Mouse (Mus musculus): Measurements from ENCODE around the gene Ube2k.

Gene Ube2k

DNA sequence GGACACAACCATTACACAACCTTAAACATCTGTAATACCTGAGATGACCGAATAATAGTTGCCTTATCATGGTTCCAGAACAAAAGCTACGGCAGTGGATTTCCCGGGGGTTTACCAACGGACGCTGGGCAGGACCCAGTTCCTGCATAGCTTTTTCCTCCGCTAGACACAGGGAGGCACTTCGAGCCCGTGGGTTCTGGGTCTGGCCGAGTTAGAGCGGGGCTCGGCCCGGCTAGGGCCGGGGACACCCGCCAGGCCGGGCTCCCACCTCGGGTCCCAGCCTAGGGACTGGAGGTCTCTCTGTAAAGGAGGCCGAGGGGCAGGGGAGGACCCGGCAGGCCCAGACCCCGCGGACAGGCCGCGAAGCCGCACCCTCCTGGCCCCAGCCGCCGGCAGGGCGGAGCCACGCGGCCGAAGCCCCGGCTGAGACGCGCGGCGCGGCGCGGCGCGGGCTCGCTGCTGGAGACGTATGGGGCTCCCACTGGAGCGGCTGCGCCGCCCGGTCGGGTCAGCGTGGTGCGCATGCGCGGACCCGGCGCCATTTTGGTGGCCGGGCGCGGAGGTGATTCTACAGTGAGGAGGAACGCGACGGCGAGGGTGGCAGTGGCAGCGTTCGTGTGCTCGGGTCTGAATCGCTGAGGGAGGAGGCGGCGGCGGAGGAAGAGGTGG lies at the start of gene Ube2k, which contains the start of gene Smim14:
Ube2k (plus strand) TSS at position 483 of the 669 bp plus-strand sequence.
Smim14 (minus strand) TSS at position 434 of the 669 bp plus-strand sequence.
- DNase-seq, result peak; percentile 93

DNA sequence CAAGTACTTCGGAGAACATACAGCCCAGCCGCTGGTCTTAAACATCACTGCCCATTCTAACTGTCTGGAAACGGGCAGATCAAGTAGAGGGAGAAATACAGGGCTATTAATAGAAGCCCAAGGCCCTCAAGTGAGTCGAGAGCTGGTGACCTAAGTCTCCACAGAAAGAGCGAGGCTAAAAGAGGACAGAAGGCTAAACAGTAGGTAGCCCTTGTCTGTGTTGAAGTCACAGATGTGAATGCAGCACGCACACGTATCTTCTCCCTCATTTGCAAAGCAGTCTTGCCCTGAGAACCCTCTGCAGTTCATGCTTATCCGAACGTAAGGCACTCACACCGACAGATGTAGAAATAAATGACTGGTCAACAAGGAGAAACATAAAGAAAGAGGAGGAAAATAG lies 49.7 kb upstream of the Ube2k start:
- no peak for DNase-seq

DNA sequence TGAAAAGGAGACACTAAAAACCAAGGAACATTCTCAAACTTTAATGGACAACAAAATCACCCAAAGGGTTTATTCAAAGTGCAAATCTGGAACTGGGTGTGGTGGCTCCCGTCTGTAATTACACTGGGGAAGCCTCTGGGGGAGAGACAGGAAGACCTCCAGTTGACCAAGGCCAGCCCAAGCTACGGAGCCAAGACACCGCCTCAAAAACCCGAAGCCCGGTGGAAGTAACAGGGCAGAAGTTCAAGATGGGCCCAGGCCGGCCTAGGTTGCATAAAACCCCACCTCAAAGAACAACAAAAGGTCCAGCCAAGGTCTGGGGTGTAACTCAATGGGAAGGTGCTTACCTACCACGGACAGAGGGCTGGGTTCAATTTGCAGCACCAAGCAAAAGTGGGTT lies 48.3 kb upstream of the Ube2k start:
- DNase-seq, result no peak

DNA sequence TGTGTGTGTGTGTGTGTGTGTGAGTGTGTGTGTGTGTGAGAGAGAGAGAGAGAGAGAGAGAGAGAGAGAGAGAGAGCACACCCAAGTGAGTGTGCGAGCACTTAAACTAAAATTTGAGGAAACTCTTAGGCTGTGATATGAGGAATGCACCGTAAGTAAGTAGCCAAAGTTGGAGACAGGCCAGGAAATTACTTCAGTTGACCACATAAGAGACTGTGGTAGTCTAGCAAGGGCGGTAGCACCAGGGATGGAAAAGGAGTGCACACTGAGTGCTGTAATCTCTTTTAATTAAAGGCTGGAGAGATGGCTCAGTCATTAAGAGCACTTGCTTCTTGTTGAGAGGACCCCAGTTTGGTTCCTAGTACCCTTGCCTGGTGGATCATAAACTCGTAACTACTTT lies 47.2 kb upstream of the Ube2k start:
- DNase-seq, result no peak

DNA sequence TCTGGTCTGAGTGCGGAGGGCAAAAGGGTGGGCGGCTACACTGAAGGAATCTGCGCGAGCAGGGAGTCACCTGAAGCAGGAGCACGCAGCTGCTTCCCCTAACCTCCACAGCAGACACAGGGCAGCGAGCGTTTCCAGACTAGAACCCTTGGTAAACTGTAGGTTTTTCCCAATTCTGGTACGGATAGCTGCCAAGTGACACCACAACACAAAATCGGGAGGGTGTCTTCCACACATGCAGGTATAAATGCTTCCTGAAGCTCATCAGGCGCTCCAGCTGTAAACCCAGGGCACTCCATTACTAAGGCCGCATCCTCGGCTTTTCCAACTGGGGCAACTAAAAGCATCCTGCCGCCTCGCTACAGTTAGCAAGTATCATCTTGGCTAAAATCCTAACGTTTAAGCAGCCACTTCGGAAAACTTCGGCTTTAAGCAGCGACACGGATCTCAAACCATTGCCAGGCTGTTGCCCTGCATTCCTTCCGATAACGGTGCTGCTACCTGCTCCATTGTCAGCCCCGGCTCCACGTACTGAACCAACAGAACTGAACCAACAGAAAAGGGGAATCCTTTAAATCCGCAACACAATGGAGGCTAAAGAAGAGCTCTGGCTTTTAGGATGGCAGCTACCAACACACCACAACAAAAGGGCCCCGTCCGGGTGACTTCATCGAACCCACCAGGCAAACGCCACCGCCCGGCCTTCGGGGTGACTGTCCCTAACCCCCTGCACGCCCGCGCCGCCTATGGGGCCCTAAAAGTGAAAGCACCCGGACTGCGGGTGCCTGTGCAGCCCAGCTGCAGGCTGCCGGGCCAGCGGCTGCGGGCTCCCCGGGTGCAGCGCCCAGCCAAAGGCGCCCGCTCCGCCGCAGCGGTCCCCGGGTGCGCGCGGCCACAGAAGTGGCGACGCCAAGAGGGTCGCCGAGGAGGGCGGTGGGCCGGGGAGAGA lies 45.0 kb upstream of the Ube2k start:
- DNase-seq, result peak; percentile 76

DNA sequence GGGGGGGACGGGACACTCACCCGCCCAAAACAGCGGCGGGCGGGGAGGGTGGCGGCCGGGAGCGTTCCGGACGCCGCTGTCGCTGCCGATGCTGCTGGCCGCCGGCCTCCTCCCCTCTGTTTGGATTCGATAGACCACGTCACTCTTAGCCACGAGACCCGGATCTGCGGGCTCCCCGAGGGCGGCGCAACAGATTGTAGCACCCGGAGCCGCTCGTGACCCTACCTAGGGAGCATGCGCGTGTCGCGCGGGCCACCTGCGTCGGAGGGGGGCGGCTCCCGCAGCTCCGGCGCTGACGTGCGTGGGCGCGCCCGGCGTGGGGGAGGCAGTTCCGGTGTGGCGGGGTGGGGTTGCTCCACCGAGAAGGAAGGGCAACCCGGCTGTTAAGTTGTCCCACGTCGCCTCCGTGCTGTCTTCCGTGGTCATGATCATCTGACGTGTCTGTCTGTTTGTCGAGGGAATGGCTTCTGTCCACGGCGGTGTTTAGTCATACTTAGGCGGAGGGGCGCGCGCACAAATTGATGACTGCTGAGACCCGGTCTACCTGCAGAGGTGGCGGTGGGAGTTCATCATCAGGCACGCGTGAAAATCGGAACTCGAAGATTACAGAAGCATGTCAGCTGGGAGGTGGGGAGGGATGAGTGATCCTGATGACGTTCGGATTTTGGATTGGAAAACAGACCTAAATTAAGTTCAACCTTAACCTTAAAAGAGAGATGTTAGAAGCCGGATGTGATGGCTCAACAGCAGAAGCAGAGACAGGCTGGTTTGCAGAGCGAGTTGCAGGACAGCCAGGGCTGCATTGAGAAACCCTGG lies 44.1 kb upstream of the Ube2k start, which contains the start of gene Gm43552:
Gm43552 (minus strand) TSS at position 118 of the 816 bp plus-strand sequence.
- peak; percentile 96 for DNase-seq

DNA sequence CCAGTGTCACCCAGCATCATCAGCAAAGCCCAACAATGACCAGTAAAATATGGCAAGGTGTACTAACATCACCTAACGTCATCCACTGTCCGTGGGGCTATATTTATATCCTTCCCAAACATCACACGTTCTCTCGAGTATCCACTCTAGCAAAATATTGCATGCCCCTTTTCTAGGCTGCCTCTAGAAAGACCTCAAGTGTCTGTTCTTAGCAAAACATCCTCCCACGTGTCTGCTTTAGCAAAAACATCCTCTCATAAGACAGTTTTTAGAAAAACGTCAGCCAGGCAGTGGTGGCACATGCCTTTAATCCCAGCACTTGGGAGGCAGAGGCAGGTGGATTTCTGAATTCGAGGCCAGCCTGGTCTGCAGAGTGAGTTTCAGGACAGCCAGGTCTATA lies 36.8 kb upstream of the Ube2k start:
- DNase-seq, result no peak

DNA sequence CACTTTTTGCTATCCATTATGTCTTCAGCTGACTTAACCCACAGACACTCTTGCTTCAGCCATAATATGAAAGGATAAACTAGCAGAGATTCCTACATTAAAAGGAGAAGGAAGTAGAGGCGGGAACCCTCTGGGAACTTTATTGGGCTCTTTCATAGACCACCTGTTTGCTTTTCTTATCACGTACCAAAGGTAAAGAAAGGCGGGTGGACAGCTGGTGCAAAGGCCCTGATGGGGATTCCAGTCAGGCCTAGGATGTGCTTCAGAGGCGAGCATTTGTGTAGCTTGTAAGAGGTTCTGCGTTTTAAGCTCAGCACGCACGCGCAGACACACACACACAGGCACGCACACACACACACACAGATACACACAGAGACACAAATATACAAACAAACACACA lies 35.6 kb upstream of the Ube2k start:
- DNase-seq, result no peak

DNA sequence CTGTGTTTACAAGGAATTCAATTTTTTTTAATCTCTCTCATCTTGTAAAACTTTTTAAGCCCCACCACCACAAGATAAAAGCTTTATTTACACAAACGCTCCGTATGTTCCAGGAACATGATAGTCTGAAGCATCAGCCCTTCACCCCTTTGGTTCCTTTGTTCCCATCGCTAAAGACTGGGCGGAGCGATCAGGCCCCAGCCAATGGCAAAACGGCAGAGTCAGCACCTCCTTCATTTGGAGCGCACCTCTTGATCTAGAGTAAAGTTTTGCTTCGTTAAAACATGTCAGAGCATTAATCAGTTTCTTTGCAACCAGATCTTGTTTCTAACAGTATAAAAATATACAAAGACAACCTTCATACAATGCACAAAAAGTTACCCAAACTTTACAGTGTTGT lies 31.2 kb upstream of the Ube2k start:
- DNase-seq, result no peak

DNA sequence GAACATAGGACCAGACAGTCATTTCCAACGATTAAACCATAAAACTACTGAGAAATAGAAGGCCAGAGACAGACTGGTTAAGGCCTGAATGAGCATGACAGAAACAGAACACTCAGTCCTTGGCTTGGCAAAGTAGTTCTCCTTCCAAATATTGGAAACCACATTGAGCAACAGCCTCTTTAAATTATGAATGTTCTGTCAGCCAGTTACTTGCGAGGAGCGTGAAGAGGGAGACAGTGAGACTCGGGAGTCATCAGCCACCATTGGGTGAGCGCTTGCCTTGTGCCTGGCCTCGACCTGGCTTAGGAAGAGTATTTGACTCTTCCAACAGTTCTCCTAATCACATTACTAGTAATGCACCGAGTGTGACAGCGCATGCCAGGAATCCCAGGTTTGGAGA lies 28.6 kb upstream of the Ube2k start:
- no peak for DNase-seq

DNA sequence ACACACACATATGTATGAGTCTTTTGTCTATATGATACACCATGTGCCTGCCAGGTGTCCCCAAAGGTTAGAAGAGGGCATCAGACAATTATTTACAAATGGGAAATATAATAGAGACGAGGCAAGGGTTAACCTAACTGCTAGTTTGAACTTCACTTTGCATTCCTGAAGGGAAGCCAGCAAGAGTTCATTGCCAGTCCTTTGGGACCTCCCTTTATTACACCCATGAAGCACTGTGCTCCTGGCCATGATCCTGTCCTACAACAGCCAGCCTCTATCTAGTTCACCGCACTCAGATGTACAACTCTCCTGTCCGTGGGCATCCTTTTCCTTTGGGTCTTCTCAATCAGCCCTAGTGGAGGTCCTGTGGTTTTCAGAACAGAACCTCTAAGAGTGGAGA lies 23.5 kb upstream of the Ube2k start:
- no peak for DNase-seq

DNA sequence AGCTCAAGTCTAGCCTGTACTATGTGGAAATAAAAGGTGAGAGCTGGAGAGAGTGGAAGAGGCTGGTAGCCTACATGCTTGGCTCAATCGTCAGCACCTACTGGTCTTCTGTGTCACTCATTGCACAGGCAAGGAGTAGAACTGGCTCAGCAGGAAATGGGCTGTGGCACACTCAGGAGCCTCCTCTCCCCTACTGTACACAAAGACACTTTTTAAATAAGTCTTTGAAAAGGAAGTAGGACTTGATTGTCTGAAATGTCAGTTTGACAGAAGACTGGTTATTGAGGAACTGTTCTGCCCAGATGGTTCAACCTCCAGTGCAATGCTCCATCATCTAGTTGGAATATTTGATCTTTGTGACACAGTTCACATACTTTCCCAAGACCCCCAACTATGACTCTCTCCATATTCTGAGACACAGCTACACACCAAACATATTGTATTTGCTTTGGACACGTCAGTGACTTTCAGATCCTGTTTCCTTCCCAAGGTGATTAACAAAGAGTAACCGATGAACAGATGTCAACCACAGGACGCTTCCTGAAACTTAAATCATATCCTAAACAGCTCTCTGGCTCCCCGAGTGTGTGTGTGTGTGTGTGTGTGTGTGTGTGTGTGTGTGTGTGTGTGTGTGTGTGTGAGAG lies 22.3 kb upstream of the Ube2k start:
- no peak for DNase-seq

DNA sequence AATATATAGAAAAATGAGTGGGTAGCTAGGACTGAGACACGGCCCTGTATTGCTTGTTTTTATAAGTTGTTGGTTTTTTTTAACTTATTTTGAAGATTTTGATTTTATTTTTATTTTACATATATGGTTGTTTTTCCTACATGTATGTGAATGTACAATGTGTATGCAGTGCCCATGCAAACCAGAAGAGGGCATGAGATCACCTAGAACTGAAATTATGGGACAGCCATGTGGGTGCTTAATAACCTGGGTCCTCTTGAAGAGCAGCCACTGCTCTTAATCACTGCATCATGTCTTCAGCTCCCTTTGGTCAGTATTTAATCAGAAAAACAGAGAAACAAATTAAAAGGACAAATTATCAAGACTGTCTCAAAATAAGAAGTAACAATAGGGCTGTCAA lies 15.2 kb upstream of the Ube2k start:
- no peak for DNase-seq

DNA sequence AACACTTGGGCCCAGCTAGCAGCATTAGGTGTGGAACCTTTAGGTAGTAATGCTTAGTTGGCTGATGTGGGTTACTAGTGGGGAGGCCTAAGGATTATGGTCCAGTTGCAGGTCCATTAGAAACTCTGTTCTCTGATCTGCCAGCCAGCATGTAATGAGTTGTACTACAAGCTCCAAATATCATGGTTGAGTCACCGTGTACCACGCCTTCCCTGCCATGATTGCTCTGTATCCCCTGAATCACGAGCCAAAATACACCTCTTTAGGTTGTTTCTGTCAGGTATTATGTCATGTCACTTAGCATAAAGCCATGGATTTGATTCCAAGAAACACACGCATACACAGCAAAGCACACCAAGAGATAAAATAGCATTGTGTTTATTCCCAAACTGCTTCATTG lies 12.2 kb upstream of the Ube2k start:
- no peak for DNase-seq

DNA sequence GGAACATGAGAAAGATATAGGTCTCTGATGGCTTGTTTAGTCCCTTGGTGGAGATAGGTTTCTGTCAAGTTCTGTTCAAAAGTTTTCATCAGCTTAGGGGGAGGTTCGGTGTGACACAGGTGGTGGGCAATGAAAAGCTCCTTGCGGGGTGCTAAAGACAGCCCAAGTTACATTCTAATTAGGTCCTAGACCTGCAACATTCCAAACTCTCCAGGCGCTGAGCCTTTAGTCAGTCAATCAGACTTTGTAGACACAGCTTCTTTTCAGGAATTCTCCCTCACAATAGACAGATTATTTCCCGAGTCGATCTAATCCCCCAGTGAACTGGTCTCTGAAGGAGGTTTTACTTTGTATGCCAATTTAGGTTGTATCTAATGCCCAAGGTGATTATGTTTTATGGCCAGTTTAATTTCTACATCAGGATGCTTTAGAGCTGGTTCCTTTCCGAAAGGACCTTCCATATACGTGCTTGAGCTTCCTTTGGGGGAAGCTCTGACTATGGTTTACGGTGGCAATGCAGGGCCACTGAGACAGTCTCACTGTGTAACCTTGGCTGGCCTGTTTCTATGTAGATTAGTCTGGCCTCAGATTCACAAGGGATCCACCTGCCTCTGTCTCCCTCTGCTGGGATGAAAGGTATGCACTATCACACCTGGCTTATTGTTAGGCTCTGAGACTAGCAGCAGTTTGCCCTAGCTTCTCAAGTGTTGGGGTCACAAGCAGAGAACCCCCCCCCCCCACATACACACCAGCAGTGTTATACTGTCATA lies 11.2 kb upstream of the Ube2k start:
- DNase-seq, result no peak

DNA sequence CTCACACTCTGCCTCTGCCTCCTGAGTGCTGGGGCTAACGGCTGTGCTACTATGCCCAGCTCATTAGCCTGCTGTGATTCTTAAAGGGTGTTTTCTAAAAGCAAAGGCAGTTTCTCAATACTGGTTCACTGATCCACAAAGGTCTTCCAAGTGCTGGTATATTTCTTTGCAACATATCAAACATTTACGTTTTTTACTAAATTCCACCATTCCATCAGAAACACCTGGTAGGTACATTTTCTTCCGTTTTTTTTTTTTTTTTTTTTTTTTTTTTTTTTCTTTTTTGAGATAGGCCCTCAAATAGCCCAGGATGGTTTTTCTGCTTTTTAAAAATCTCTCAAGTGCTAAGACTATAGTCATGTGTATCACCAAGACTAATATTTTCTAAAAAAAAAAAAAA lies 5.8 kb upstream of the Ube2k start:
- DNase-seq, result no peak

DNA sequence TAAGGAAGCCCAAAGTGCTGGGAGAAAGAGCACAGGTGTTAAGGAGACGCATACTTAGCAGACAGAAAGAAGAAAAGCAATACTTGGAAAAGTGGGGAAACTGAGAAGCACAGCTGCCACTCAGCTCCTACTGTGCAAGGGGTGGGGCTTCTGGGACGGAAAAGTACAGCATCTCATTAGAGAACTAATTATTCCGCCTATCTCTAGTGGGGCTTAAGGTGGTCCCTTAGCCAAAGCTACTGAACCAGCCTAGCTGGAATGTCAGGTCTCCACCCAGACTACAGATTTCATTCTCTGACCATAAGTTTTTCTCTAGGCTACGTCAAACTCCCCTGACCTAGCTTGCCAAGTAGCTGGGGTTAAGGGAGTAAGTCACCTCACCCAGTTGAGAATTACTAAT lies 2.5 kb upstream of the Ube2k start:
- DNase-seq, result no peak

DNA sequence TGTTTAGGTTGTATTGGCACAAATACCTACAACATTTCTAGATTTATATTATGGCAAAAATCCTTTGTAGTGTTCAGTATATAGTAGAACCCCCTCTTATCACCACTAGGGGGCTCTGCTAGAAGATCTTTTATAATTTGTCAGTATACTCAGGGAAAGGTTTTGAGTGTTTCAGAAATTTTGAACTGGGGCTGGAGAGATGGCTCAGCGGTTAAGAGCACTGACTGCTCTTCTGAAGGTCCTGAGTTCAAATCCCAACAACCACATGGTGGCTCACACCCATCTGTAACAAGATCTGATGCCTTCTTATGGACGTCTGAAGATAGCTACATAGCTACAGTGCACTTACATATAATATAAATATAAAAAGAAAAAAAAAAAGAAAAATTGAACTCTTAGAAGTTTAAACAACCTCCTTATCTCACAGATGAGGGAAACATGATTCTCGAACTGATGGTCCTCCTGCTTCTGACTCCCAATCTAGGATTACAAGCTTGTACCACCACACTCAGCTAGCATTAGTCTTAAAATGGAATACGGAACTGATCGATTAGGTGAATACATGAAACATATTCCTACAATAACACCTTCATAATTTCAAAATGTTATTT lies 1.5 kb upstream of the Ube2k start:
- DNase-seq, result peak; percentile 80

DNA sequence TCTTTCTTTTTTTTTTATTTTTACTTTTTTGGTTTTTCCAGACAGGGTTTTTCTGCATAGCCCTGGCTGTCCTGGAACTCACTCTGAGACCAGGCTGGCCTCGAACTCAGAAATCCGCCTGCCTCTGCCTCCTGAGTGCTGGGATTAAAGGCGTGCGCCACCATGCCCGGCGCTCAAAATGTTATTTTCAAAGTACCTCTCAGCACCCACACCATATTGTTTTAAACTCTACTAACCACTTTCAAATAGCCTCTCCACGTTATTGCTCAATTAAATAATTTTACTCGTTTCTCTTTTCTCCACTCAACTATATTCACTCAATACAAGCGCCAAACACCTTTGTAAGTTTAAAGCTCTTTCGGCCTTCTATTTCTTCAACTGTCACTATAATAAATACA lies 966 bp upstream of the Ube2k start:
- peak; percentile 29 for DNase-seq

DNA sequence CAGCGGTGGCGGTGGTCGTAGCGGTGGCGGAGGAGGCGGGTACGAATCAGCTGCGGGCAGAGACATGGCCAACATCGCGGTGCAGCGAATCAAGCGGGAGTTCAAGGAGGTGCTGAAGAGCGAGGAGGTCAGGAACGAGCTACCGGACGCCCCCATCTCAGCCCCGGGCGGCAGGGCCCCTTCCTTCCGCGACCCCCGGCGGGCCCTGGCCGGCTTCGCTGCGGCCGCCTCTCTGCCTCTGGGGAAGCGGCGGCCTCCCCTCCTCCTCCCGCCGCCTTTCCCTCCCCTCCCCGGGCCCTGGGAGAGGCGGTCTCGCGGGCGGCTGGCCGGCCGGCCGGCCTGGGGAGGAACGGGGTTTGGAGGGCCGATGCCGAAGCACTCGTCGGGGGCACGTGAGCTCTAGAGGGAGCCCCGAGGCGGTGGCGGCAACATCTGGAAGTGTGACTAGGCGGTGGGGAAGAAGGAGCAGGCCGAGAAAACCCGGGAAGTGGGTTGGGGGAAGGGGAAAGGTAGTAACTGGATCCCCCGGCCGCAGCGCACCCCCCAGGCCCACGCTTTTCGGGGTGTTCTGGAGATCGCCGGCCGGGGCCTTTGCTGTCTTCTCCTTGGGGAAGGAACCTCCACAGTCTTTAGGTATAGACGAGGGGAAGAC lies 513 bp downstream of the Ube2k start:
- DNase-seq, result peak; percentile 48

DNA sequence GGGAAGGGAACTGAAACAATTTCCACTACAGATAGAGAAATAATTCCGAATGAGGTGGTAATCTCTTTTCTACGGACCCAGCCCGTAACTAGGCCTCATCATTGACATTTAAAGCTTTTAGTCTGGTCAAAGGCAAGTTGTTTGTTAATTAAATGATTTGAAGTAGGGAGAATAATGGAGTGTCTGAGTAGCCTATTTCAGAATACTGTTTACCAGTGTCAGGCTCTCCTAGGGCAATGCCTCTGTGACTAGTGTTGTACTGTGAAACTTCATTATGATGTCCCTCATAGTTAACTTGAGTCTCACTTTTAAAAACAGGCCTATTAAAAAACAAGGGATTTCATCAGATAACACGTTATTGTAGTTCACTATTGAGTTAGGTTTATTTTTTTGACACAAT lies 1.1 kb downstream of the Ube2k start:
- DNase-seq, result peak; percentile 26

All from cerebellum, adult 9-10 months (tissue).